ENCODE assay signal across 23 mouse cellular contexts in the genomic region with DNA sequence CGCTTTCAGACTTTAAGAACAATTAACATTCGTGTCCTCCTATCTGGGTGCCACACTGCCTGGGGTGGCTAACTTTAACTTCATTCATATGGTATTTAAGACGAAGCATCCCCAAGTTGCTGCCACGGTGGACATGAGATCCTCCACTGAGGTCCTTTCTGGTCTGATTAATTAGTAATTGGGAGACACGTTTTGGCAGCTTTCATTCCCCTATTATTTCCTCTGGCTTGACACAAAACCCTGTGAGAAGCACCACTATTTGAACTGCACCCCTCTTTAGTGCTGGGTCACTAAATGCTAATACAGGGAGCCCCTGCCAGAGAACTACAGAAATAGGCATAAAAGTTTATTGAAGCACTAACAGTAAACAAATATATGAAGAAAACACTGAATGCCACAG. TPM values are rescaled to one million over a fixed set of nuclear protein-coding genes. Genes with fewer than 3 reads are reported as not detected.
A peak's percentile ranks its signal among the peaks of the same experiment; 100 is the strongest.
DNase-seq lines count a peak whose midpoint lies in the region; ATAC-seq lines count a peak whose summit lies in the region.
"Had no signal": no experiment of that assay in that cellular context is flagged by ENCODE, and none has a peak within 500 bp of the region (broad histone marks: within the 10 kb centered on the region; RNA-seq: fewer than 3 reads in every experiment).

No protein-coding gene starts in this region.

- H3K9me3 ChIP-seq in hindbrain, embryonic 11.5 days (ENCODE audit: control insufficient read depth, low read length), result no peaks in the 10 kb centered on the region
- no peaks in the 10 kb centered on the region for H3K9me3 ChIP-seq in hindbrain, embryonic 16.5 days (ENCODE audit: control insufficient read depth, low read length)
- H3K9me3 ChIP-seq in forebrain, embryonic 13.5 days (replicated peaks), result no peaks in the 10 kb centered on the region
- no peaks in the 10 kb centered on the region for H3K9me3 ChIP-seq in midbrain, embryonic 11.5 days (ENCODE audit: control insufficient read depth, low read length)
- H3K9me3 ChIP-seq: G1E; limb, embryonic 15.5 days; megakaryocyte, embryonic 14.5 days; neural tube, embryonic 12.5 days had no signal

- no peak overlapping the region for H3K4me3 ChIP-seq in hindbrain, embryonic 11.5 days (ENCODE audit: low read depth, low read length)
- H3K4me3 ChIP-seq in hindbrain, embryonic 16.5 days (ENCODE audit: low read length), result no peak overlapping the region
- H3K4me3 ChIP-seq in forebrain, embryonic 13.5 days, result no peak overlapping the region
- H3K4me3 ChIP-seq in midbrain, embryonic 11.5 days (ENCODE audit: low read depth, low read length), result no peak overlapping the region
- H3K4me3 ChIP-seq: limb, embryonic 15.5 days; megakaryocyte, embryonic 14.5 days; neural tube, embryonic 12.5 days had no signal

- H3K36me3 ChIP-seq in hindbrain, embryonic 11.5 days (ENCODE audit: control insufficient read depth, insufficient read depth, low read length), result no peaks in the 10 kb centered on the region
- H3K36me3 ChIP-seq in hindbrain, embryonic 16.5 days (ENCODE audit: control insufficient read depth, insufficient read depth, low read length), result no peaks in the 10 kb centered on the region
- no peaks in the 10 kb centered on the region for H3K36me3 ChIP-seq in forebrain, embryonic 13.5 days (ENCODE audit: poor library complexity, severe bottlenecking)
- no peaks in the 10 kb centered on the region for H3K36me3 ChIP-seq in midbrain, embryonic 11.5 days (ENCODE audit: control insufficient read depth, insufficient read depth, low read length)
- H3K36me3 ChIP-seq: G1E; limb, embryonic 15.5 days; neural tube, embryonic 12.5 days had no signal

- no peaks in the 10 kb centered on the region for H3K27me3 ChIP-seq in hindbrain, embryonic 11.5 days (ENCODE audit: control insufficient read depth, insufficient read depth, low read length)
- 0 out of 2 replicates have a peak, but pooled peaks cover 2% of the 10 kb centered on the region for H3K27me3 ChIP-seq in hindbrain, embryonic 16.5 days (replicated peaks; ENCODE audit: control insufficient read depth, insufficient read depth, low read length)
- peaks cover 60% of the 10 kb centered on the region for H3K27me3 ChIP-seq in forebrain, embryonic 13.5 days
- H3K27me3 ChIP-seq in midbrain, embryonic 11.5 days (ENCODE audit: control insufficient read depth, insufficient read depth, low read length), result peaks cover 9% of the 10 kb centered on the region
- H3K27me3 ChIP-seq: CH12.LX; limb, embryonic 15.5 days; megakaryocyte, embryonic 14.5 days; neural tube, embryonic 12.5 days had no signal

- 30% methylated on average over 5 of the region's 5 CpGs for WGBS in hindbrain, embryonic 11.5 days
- WGBS in hindbrain, embryonic 16.5 days, result 18% methylated on average over 5 of the region's 5 CpGs
- WGBS in forebrain, embryonic 13.5 days, result 6% methylated on average over 5 of the region's 5 CpGs
- WGBS in midbrain, embryonic 11.5 days, result 26% methylated on average over 5 of the region's 5 CpGs

- no peak overlapping the region for H3K27ac ChIP-seq in hindbrain, embryonic 11.5 days (ENCODE audit: low read depth, low read length)
- no peak overlapping the region for H3K27ac ChIP-seq in hindbrain, embryonic 16.5 days (ENCODE audit: low read depth, low read length)
- no peak overlapping the region for H3K27ac ChIP-seq in forebrain, embryonic 13.5 days
- no peak overlapping the region for H3K27ac ChIP-seq in midbrain, embryonic 11.5 days (ENCODE audit: low read depth, low read length)
- H3K27ac ChIP-seq: limb, embryonic 15.5 days; liver, embryonic 14.5 days; neural tube, embryonic 12.5 days had no signal

- H3K9ac ChIP-seq in hindbrain, embryonic 11.5 days (ENCODE audit: low read depth, low read length), result no peak overlapping the region
- H3K9ac ChIP-seq in hindbrain, embryonic 16.5 days (ENCODE audit: low read depth, low read length), result no peak overlapping the region
- no peak overlapping the region for H3K9ac ChIP-seq in forebrain, embryonic 13.5 days
- H3K9ac ChIP-seq in midbrain, embryonic 11.5 days (ENCODE audit: low read length), result no peak overlapping the region
- H3K9ac ChIP-seq: limb, embryonic 15.5 days; liver, embryonic 14.5 days; lung, embryonic 14.5 days; neural tube, embryonic 12.5 days had no signal

- peak; percentile 30; the same call in 1 of the 2 replicates for ATAC-seq in hindbrain, embryonic 11.5 days (ENCODE audit: low FRiP score)
- no peak for ATAC-seq in hindbrain, embryonic 16.5 days
- ATAC-seq in forebrain, embryonic 13.5 days, result peak; percentile 38; the same call in 1 of the 2 replicates
- ATAC-seq in midbrain, embryonic 11.5 days (ENCODE audit: low FRiP score), result no peak

- H3K4me2 ChIP-seq in hindbrain, embryonic 11.5 days (replicated peaks; ENCODE audit: low read depth, low read length), result no peak overlapping the region
- no peak overlapping the region for H3K4me2 ChIP-seq in hindbrain, embryonic 16.5 days (ENCODE audit: low read length)
- H3K4me2 ChIP-seq in forebrain, embryonic 13.5 days, result no peak overlapping the region
- H3K4me2 ChIP-seq in midbrain, embryonic 11.5 days, result peak overlapping the region; percentile 14; the same call in 1 of the 2 replicates
- H3K4me2 ChIP-seq: heart, embryonic 11.5 days; limb, embryonic 15.5 days; lung, embryonic 14.5 days; neural tube, embryonic 12.5 days had no signal

- DNase-seq in hindbrain, embryonic 11.5 days (ENCODE audit: low spot score), result no peak
- DNase-seq in midbrain, embryonic 11.5 days (ENCODE audit: low spot score, missing footprints), result no peak
- peak; percentile 70 for DNase-seq in retina, embryonic 14.5 days (ENCODE audit: low spot score)
- no peak for DNase-seq in left cerebral cortex, adult 8-10 months (ENCODE audit: low spot score in 2 of 2)
- no peak for DNase-seq in gastrocnemius, adult 18-20 months (ENCODE audit: low spot score)
- DNase-seq: adrenal gland, adult 2 months; B cell, adult 2 months; cerebellum, adult 11-12 months; cerebellum, postnatal 10 days; kidney, adult 9 months; kidney, postnatal 36 days; left cerebral cortex, postnatal 4 days; lung, embryonic 14.5 days had no signal

- H3K4me1 ChIP-seq in hindbrain, embryonic 11.5 days (replicated peaks; ENCODE audit: control insufficient read depth, insufficient read depth, low read length), result 0 out of 2 replicates have a peak, but pooled peaks cover 6% of the 10 kb centered on the region
- H3K4me1 ChIP-seq in hindbrain, embryonic 16.5 days (ENCODE audit: control insufficient read depth, insufficient read depth, low read depth, low read length), result peaks cover 3% of the 10 kb centered on the region
- peaks cover 24% of the 10 kb centered on the region for H3K4me1 ChIP-seq in forebrain, embryonic 13.5 days
- H3K4me1 ChIP-seq in midbrain, embryonic 11.5 days (ENCODE audit: control insufficient read depth, insufficient read depth, low read length), result peaks cover 32% of the 10 kb centered on the region

RNA-seq across cellular contexts. Expression of a gene that starts 9.9 kb away (rescaled TPM):
- 46.0 and 56.7 TPM in 2 replicates for polyA plus RNA-seq in hindbrain, embryonic 11.5 days (2014; fragmentation: Nextera tagmentation; extraction: Ambion mirVana)
- polyA plus RNA-seq in hindbrain, embryonic 16.5 days (2015; fragmentation: Nextera tagmentation; extraction: Ambion mirVana), result 32.3 and 37.5 TPM in 2 replicates
- polyA plus RNA-seq in forebrain, embryonic 13.5 days (2015; fragmentation: Nextera tagmentation; extraction: Ambion mirVana), result 27.2 and 29.2 TPM in 2 replicates
- 72.5 and 80.5 TPM in 2 replicates for polyA plus RNA-seq in midbrain, embryonic 11.5 days (2014; fragmentation: Nextera tagmentation; extraction: Ambion mirVana)
- total RNA-seq in left cerebral cortex, adult 8-10 months (2022), result 10 to 100 TPM; 31.4 to 41.2 (median 36.0) TPM
- total RNA-seq in gastrocnemius, adult 18-20 months (2021), result under 1 TPM; 0.62 to 0.73 TPM
- total RNA-seq: hematopoietic stem cell, adult 5-6 weeks had no signal
- polyA plus RNA-seq: G1E had no signal

Comparison
In these comparisons a context has a peak if more than half of its experiments do, and no peak if none do; other contexts are left out.
1. ATAC-seq: peak in hindbrain, embryonic 11.5 days (single experiment) and forebrain, embryonic 13.5 days (single experiment); none in hindbrain, embryonic 16.5 days (single experiment) and midbrain, embryonic 11.5 days (single experiment).